Mouse (Mus musculus): Measurements from ENCODE around the gene Icosl. TPM values are rescaled to one million over a fixed set of nuclear protein-coding genes. Genes with fewer than 3 reads are reported as not detected.

Icosl gene
- polyA plus RNA-seq, 1 experiment from 2014 or later = 6.1 TPM

- Histone ChIP-seq H3K4me2 (replicated peaks; ENCODE audit: low read depth, low read length) (no peak overlapping the region), H3K27me3 (ENCODE audit: control insufficient read depth, insufficient read depth, low read length) (no peaks in the 10 kb centered on the region), H3K4me1 (ENCODE audit: control insufficient read depth, insufficient read depth, low read length) (no peaks in the 10 kb centered on the region), H3K9me3 (ENCODE audit: control insufficient read depth, low read depth, low read length) (no peaks in the 10 kb centered on the region), H3K4me3 (ENCODE audit: low read depth, low read length) (no peak overlapping the region), H3K9ac (replicated peaks; ENCODE audit: low read depth, low read length) (no peak overlapping the region), H3K36me3 (ENCODE audit: control insufficient read depth, insufficient read depth, low read length) (no peaks in the 10 kb centered on the region), H3K27ac (ENCODE audit: low read length) (no peak overlapping the region)
- 91% methylated on average over 8 of the region's 8 CpGs for WGBS
- ATAC-seq (ENCODE audit: insufficient number of reproducible peaks, insufficient read depth, low FRiP score, low read depth) = no peak
Observed at GRCm38 (mm10) chr10:78057056-78057455, 12.0 kb upstream of the Icosl start.

- Histone ChIP-seq H3K4me3 (ENCODE audit: low read depth, low read length) (no peak overlapping the region), H3K27me3 (ENCODE audit: control insufficient read depth, insufficient read depth, low read length) (no peaks in the 10 kb centered on the region), H3K4me2 (replicated peaks; ENCODE audit: low read depth, low read length) (no peak overlapping the region), H3K9ac (replicated peaks; ENCODE audit: low read depth, low read length) (no peak overlapping the region), H3K4me1 (ENCODE audit: control insufficient read depth, insufficient read depth, low read length) (no peaks in the 10 kb centered on the region), H3K27ac (ENCODE audit: low read length) (no peak overlapping the region), H3K9me3 (ENCODE audit: control insufficient read depth, low read depth, low read length) (no peaks in the 10 kb centered on the region), H3K36me3 (ENCODE audit: control insufficient read depth, insufficient read depth, low read length) (no peaks in the 10 kb centered on the region)
- no peak for ATAC-seq (ENCODE audit: insufficient number of reproducible peaks, insufficient read depth, low FRiP score, low read depth)
- WGBS = 83% methylated on average over 9 of the region's 9 CpGs
Observed at GRCm38 (mm10) chr10:78063122-78063521, 6.0 kb upstream of the Icosl start.

- no peak for ATAC-seq (ENCODE audit: insufficient number of reproducible peaks, insufficient read depth, low FRiP score, low read depth)
- no peak overlapping the region for H3K27ac ChIP-seq (ENCODE audit: low read length)
- H3K9me3 ChIP-seq (ENCODE audit: control insufficient read depth, low read depth, low read length) = no peaks in the 10 kb centered on the region
- no peak overlapping the region for H3K4me2 ChIP-seq (replicated peaks; ENCODE audit: low read depth, low read length)
- no peak overlapping the region for H3K4me3 ChIP-seq (ENCODE audit: low read depth, low read length)
- no peaks in the 10 kb centered on the region; the same call in 1 of the 2 replicates for H3K4me1 ChIP-seq (ENCODE audit: control insufficient read depth, insufficient read depth, low read length)
- no peak overlapping the region for H3K9ac ChIP-seq (replicated peaks; ENCODE audit: low read depth, low read length)
- H3K27me3 ChIP-seq (ENCODE audit: control insufficient read depth, insufficient read depth, low read length) = no peaks in the 10 kb centered on the region
- no peaks in the 10 kb centered on the region for H3K36me3 ChIP-seq (ENCODE audit: control insufficient read depth, insufficient read depth, low read length)
- WGBS = 42% methylated on average over 4 of the region's 4 CpGs
Observed at GRCm38 (mm10) chr10:78067226-78067625, 1.9 kb upstream of the Icosl start.

GRCm38 (mm10) chr10:78068541-78068940 lies 561 bp upstream of the Icosl start:
- no peak for ATAC-seq (ENCODE audit: insufficient number of reproducible peaks, insufficient read depth, low FRiP score, low read depth)
- no peak overlapping the region for H3K9ac ChIP-seq (replicated peaks; ENCODE audit: low read depth, low read length)

GRCm38 (mm10) chr10:78074151-78074550 lies 5.0 kb downstream of the Icosl start:
- H3K27ac ChIP-seq (ENCODE audit: low read length) = no peak overlapping the region
- no peak overlapping the region for H3K9ac ChIP-seq (replicated peaks; ENCODE audit: low read depth, low read length)
- no peaks in the 10 kb centered on the region for H3K9me3 ChIP-seq (ENCODE audit: control insufficient read depth, low read depth, low read length)
- no peaks in the 10 kb centered on the region for H3K27me3 ChIP-seq (ENCODE audit: control insufficient read depth, insufficient read depth, low read length)
- ATAC-seq (ENCODE audit: insufficient number of reproducible peaks, insufficient read depth, low FRiP score, low read depth) = no peak
- no peaks in the 10 kb centered on the region for H3K36me3 ChIP-seq (ENCODE audit: control insufficient read depth, insufficient read depth, low read length)
- H3K4me3 ChIP-seq (ENCODE audit: low read depth, low read length) = no peak overlapping the region
- no peak overlapping the region for H3K4me2 ChIP-seq (replicated peaks; ENCODE audit: low read depth, low read length)
- 67% methylated on average over 4 of the region's 4 CpGs for WGBS
- H3K4me1 ChIP-seq (ENCODE audit: control insufficient read depth, insufficient read depth, low read length) = no peaks in the 10 kb centered on the region

More at GRCm38 (mm10) chr10:78068541-78068940, 561 bp upstream of the Icosl start:
- Histone ChIP-seq H3K4me3 (ENCODE audit: low read depth, low read length) (peak overlapping the region; percentile 70), H3K36me3 (ENCODE audit: control insufficient read depth, insufficient read depth, low read length) (no peaks in the 10 kb centered on the region), H3K27me3 (ENCODE audit: control insufficient read depth, insufficient read depth, low read length) (no peaks in the 10 kb centered on the region), H3K9me3 (ENCODE audit: control insufficient read depth, low read depth, low read length) (no peaks in the 10 kb centered on the region), H3K4me2 (replicated peaks; ENCODE audit: low read depth, low read length) (peak overlapping the region; percentile 91), H3K27ac (ENCODE audit: low read length) (no peak overlapping the region), H3K4me1 (ENCODE audit: control insufficient read depth, insufficient read depth, low read length) (no peaks in the 10 kb centered on the region; the same call in 1 of the 2 replicates)
- WGBS = 14% methylated on average over 11 of the region's 11 CpGs

GRCm38 (mm10) chr10:78074977-78075376 lies 5.9 kb downstream of the Icosl start:
- Histone ChIP-seq H3K4me1 (ENCODE audit: control insufficient read depth, insufficient read depth, low read length) (no peaks in the 10 kb centered on the region), H3K27me3 (ENCODE audit: control insufficient read depth, insufficient read depth, low read length) (no peaks in the 10 kb centered on the region), H3K4me2 (replicated peaks; ENCODE audit: low read depth, low read length) (no peak overlapping the region), H3K9ac (replicated peaks; ENCODE audit: low read depth, low read length) (no peak overlapping the region), H3K36me3 (ENCODE audit: control insufficient read depth, insufficient read depth, low read length) (no peaks in the 10 kb centered on the region), H3K9me3 (ENCODE audit: control insufficient read depth, low read depth, low read length) (no peaks in the 10 kb centered on the region), H3K27ac (ENCODE audit: low read length) (no peak overlapping the region), H3K4me3 (ENCODE audit: low read depth, low read length) (no peak overlapping the region)
- WGBS = 80% methylated on average over 11 of the region's 11 CpGs
- ATAC-seq (ENCODE audit: insufficient number of reproducible peaks, insufficient read depth, low FRiP score, low read depth) = no peak

- WGBS = 80% methylated on average over 9 of the region's 9 CpGs
- Histone ChIP-seq H3K9me3 (ENCODE audit: control insufficient read depth, low read depth, low read length) (no peaks in the 10 kb centered on the region), H3K27me3 (ENCODE audit: control insufficient read depth, insufficient read depth, low read length) (no peaks in the 10 kb centered on the region), H3K27ac (ENCODE audit: low read length) (no peak overlapping the region), H3K9ac (replicated peaks; ENCODE audit: low read depth, low read length) (peak overlapping the region; percentile 26; the same call in 1 of the 2 replicates), H3K4me3 (ENCODE audit: low read depth, low read length) (no peak overlapping the region), H3K36me3 (ENCODE audit: control insufficient read depth, insufficient read depth, low read length) (no peaks in the 10 kb centered on the region), H3K4me2 (replicated peaks; ENCODE audit: low read depth, low read length) (no peak overlapping the region), H3K4me1 (ENCODE audit: control insufficient read depth, insufficient read depth, low read length) (no peaks in the 10 kb centered on the region)
- ATAC-seq (ENCODE audit: insufficient number of reproducible peaks, insufficient read depth, low FRiP score, low read depth) = no peak
Observed at GRCm38 (mm10) chr10:78077862-78078261, 8.8 kb downstream of the Icosl start.

GRCm38 (mm10) chr10:78078276-78078675 lies 9.2 kb downstream of the Icosl start:
- H3K27ac ChIP-seq (ENCODE audit: low read length) = no peak overlapping the region
- no peak for ATAC-seq (ENCODE audit: insufficient number of reproducible peaks, insufficient read depth, low FRiP score, low read depth)
- no peaks in the 10 kb centered on the region for H3K27me3 ChIP-seq (ENCODE audit: control insufficient read depth, insufficient read depth, low read length)
- peak overlapping the region; percentile 26; the same call in 1 of the 2 replicates for H3K9ac ChIP-seq (replicated peaks; ENCODE audit: low read depth, low read length)
- H3K4me3 ChIP-seq (ENCODE audit: low read depth, low read length) = no peak overlapping the region
- no peaks in the 10 kb centered on the region for H3K36me3 ChIP-seq (ENCODE audit: control insufficient read depth, insufficient read depth, low read length)
- WGBS = 69% methylated on average over 5 of the region's 5 CpGs
- H3K9me3 ChIP-seq (ENCODE audit: control insufficient read depth, low read depth, low read length) = no peaks in the 10 kb centered on the region
- H3K4me1 ChIP-seq (ENCODE audit: control insufficient read depth, insufficient read depth, low read length) = no peaks in the 10 kb centered on the region
- no peak overlapping the region for H3K4me2 ChIP-seq (replicated peaks; ENCODE audit: low read depth, low read length)

- no peak overlapping the region for H3K4me2 ChIP-seq (replicated peaks; ENCODE audit: low read depth, low read length)
- H3K4me3 ChIP-seq (ENCODE audit: low read depth, low read length) = no peak overlapping the region
- no peaks in the 10 kb centered on the region for H3K27me3 ChIP-seq (ENCODE audit: control insufficient read depth, insufficient read depth, low read length)
- no peak overlapping the region for H3K9ac ChIP-seq (replicated peaks; ENCODE audit: low read depth, low read length)
- H3K4me1 ChIP-seq (ENCODE audit: control insufficient read depth, insufficient read depth, low read length) = no peaks in the 10 kb centered on the region
- H3K36me3 ChIP-seq (ENCODE audit: control insufficient read depth, insufficient read depth, low read length) = no peaks in the 10 kb centered on the region
- no peaks in the 10 kb centered on the region for H3K9me3 ChIP-seq (ENCODE audit: control insufficient read depth, low read depth, low read length)
- no peak for ATAC-seq (ENCODE audit: insufficient number of reproducible peaks, insufficient read depth, low FRiP score, low read depth)
- no peak overlapping the region for H3K27ac ChIP-seq (ENCODE audit: low read length)
- 84% methylated on average over 4 of the region's 4 CpGs for WGBS
Observed at GRCm38 (mm10) chr10:78079955-78080591, 11.0 kb downstream of the Icosl start.
